Mouse (Mus musculus) brown adipose tissue, adult 24 weeks (tissue): ENCODE results near the gene Kif27. TPM values are rescaled to one million over a fixed set of nuclear protein-coding genes. Genes with fewer than 3 reads are reported as not detected.

ENCODE experiments used
- H3K27ac ChIP-seq: fragments of 200-500 bp; replicated peaks from 2 replicates; pipeline ENCODE4 v1.5.1; 2012; ENCODE audit warnings: low read depth, mild to moderate bottlenecking, low read length
- H3K4me1 ChIP-seq: fragments of 200-500 bp; 2 replicates; pipeline ENCODE4 v1.6.1; 2012; ENCODE audit warnings: low read length, mixed read lengths; ENCODE audit not compliant: control insufficient read depth, insufficient read depth, insufficient read length
- H3K4me3 ChIP-seq: fragments of 200-500 bp; 2 replicates; pipeline ENCODE4 v1.5.1; 2012; ENCODE audit warnings: low read depth, mild to moderate bottlenecking, low read length, moderate library complexity; ENCODE audit not compliant: insufficient read depth
- polyA plus RNA-seq: library from polyadenylated mRNA; stranded (reverse); fragments of >200 nt; gene quantifications from 2 replicates; pipeline ENCODE4 v1.2.4, GENCODE M21; 2012; ENCODE audit not compliant: missing spikeins, insufficient read depth, insufficient read length

The Kif27 gene
- polyA plus RNA-seq, 1 experiment = 0.32 TPM

GRCm38 (mm10) chr13:58311351-58311750, 47.6 kb downstream of the Kif27 start:
- Histone ChIP-seq H3K27ac (no peak overlapping the region), H3K4me3 (no peak overlapping the region), H3K4me1 (no peaks in the 10 kb centered on the region)

DNA sequence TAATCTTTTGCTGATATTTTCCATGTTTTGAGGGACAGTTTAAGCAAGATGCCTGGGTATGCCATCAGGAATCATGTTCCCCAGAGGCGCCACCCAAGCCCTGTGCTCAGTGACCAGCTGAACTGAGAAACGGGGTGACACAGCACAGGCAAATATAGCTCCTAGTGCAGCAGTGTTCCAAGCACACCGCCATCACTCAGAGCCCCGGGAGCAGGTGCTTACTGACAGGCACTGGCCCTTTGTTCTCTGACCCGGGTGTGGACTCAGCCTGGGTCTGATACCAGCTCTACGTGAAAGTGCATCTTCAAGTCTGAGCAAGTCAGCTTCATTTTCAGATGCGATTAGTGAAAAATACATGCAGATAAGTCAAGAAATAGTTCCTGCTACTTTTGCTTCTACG, 49.4 kb downstream of the Kif27 start:
- no peak overlapping the region for H3K4me3 ChIP-seq
- H3K4me1 ChIP-seq = no peaks in the 10 kb centered on the region
- H3K27ac ChIP-seq = no peak overlapping the region

DNA sequence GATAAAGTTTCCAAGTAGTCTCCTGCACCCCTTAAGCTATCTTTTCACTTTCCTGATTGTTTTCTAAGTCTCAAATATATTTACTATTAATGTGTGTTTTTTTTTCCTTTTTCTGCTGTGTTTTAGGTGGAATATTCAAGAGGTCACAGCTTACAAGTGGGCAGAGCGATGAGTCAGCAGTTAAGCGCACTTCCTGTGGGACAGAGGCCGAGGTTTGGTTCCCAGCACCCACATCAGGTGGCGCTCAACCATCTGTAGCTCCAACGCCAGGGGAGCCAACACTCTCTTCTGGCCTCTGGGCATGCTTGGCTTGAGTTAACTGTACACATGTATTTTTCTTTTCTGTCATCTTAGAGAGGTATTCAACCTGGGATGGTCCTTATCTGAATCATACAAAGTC, 51.5 kb downstream of the Kif27 start:
- H3K27ac ChIP-seq = no peak overlapping the region
- no peaks in the 10 kb centered on the region for H3K4me1 ChIP-seq
- no peak overlapping the region for H3K4me3 ChIP-seq

GRCm38 (mm10) chr13:58305230-58305629, 53.7 kb downstream of the Kif27 start:
- Histone ChIP-seq H3K27ac (no peak overlapping the region), H3K4me1 (no peaks in the 10 kb centered on the region), H3K4me3 (no peak overlapping the region)

DNA sequence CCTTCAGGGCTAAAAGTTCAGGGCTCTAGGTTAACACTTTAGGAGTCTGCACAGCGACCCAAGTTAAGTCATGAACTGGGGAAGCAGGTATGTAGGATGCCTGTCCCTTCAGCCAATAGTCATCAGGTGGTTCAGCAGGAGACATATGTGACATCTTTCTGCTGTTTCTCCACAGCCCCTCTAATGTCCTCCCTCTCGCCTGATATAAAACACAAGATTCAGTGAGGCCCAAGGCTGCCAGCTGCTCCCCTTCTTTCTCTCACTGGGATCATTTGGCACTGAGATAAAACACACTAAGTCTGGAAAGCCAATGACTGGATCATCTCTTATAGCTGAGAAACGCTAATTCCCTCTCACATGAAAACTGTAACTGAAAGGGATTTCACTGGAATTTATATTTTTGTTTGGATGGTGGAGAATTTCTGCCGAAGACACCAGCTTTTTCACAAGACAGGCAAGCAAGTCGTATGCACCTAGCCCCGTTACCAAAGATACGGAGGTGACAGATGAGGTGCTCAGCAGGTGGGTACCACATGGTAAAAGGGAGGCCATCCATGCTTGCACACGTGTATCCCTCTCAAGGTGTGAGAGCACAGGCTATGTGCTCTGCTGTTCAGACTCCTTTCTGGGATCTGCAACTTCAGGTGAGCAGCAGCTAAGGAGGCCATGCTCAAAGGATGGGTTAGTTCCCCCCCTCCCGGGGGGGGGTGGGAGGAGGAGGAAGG, 56.3 kb downstream of the Kif27 start:
- Histone ChIP-seq H3K4me3 (no peak overlapping the region), H3K4me1 (no peaks in the 10 kb centered on the region), H3K27ac (no peak overlapping the region)

DNA sequence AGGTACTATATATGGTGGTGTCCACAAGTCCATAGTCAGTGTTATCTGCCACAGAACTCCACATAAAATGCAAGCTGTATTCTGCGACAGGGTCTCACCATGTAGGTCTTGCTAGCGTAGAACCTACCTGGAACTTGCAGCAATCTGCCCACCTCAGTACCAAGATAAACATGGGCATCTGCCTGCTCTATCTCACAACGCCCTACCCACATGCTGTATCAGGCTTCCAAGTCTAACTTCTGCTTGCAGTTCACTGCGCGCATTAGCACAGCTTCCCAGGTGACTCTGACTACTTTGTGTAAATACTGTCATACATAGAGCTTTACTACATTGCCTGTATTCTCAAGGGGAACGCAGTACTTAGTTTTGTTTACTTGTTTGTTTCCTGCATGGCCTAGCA, 57.0 kb downstream of the Kif27 start:
- H3K4me1 ChIP-seq = no peaks in the 10 kb centered on the region
- no peak overlapping the region for H3K27ac ChIP-seq
- H3K4me3 ChIP-seq = no peak overlapping the region

DNA sequence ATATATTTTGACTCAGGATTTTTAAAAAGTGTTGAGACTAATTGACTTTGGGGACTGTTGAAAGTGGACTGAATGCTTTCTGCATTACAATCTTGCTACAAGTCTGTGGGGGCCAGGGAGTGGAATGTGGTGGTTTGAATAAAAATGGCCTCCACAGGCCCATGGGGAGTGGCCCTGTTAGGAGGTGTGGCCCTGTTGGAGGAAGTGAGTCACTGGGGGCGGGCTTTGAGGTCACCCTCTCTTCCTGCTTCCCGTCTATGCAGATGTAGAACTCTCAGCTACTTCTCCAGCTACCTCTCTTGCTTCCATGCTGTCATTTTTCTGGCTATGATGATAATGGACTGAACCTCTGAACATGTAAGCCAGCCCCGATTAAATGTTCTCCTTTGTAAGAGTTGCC, 60.2 kb downstream of the Kif27 start:
- Histone ChIP-seq H3K4me1 (no peaks in the 10 kb centered on the region), H3K4me3 (no peak overlapping the region), H3K27ac (no peak overlapping the region)

- Histone ChIP-seq H3K4me3 (no peak overlapping the region), H3K4me1 (no peaks in the 10 kb centered on the region), H3K27ac (no peak overlapping the region)
These were observed 63.3 kb downstream of the Kif27 start for GRCm38 (mm10) chr13:58295582-58295981.

DNA sequence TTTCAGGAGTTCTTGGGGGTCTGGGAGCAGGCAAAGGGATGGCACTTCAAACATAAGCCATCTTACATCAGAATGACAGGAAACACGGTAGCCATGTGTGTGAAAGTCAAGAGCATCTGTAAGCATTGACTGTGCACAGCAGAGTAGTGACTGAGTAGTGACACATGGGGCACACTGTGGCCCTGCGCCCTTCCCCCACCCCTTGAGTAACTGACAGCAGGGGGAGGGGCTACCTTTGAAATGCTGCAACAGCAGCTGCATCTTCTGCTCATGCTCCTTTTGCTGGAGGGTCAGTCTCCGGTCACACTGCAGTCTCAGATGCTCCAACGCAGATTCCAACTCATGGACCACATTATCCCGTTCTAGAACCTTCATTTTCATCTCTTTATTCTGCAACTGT, 66.1 kb downstream of the Kif27 start:
- Histone ChIP-seq H3K27ac (no peak overlapping the region), H3K4me1 (no peaks in the 10 kb centered on the region), H3K4me3 (no peak overlapping the region)

DNA sequence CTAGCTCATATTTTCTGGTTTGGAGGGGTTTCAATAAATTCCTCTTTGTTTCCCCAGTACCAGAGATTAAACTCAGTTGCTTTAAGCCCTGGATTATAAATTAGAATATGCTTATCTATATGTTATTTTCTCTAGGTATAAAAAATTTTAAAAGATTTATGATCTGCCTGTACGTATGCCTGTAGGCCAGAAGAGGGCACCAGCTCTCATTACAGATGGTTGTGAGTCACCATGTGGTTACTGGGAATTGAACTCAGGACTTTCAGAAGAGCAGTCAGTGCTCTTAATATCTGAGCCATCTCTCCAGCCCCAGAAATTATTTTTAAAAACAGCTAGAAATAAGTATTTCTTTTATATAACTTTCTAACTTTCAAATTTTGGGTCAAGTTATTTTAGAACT, 69.6 kb downstream of the Kif27 start:
- Histone ChIP-seq H3K27ac (no peak overlapping the region), H3K4me1 (no peaks in the 10 kb centered on the region), H3K4me3 (no peak overlapping the region)

DNA sequence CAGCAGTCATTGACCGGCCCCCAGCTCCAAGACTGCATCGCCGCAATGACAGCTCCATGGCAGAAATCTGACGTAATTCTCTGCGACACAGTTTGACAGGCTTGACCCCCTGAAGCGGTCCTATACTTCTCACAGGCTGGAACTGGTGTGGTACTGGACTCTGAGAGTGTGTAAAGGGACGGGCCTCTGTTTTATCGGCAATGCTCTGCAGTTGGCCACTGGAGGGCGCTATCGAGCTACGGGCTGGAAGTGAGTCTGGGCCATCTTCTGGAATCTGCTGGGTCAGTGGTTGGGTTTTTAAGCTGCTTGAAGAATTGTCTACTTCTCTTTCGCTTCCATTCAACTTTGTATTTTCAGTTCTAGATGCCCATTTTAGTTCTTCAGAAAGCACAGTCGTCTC, 71.1 kb downstream of the Kif27 start:
- H3K4me1 ChIP-seq = no peaks in the 10 kb centered on the region
- no peak overlapping the region for H3K4me3 ChIP-seq
- no peak overlapping the region for H3K27ac ChIP-seq

GRCm38 (mm10) chr13:58283466-58283865, 75.5 kb downstream of the Kif27 start:
- H3K27ac ChIP-seq = no peak overlapping the region
- no peak overlapping the region for H3K4me3 ChIP-seq
- no peaks in the 10 kb centered on the region for H3K4me1 ChIP-seq

DNA sequence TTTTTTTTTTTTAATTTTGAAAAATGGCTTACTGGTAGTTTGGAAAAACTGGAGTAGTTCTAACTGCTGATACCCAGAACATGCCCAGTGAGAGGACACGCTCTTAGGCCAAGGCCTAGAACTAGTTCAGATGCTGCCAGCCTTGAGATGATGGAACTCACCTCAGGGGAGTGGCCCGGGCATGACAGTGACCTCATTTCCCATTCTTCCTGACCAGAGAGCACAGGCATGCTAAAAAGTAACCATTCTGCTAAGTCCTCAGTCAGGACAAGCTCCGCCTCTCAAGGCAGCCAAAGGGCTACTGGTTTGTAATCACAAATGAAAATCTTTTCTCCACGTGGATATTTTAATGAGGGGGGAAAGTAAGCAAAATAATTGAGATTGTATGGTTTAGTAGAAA, 77.0 kb downstream of the Kif27 start:
- no peak overlapping the region for H3K27ac ChIP-seq
- H3K4me1 ChIP-seq = no peaks in the 10 kb centered on the region
- H3K4me3 ChIP-seq = no peak overlapping the region

DNA sequence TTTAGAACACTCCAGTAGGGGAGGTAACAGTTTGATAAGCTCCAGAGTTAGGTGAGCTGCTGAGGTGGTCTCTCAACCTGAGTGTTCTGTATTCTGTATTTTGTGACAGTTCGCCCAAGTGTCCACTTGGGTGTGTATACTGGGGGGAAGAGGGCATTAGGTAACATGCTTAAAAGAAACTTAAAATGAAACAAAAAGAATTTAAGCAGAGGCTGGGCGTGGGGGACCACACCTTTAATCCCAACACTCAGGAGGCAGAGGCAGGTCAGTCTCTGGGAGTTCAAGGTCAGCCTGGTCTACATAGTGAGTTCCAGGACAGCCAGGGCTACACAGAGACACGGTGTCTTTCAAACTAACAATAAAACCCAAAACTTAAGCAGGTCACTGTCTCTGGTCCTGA, 78.4 kb downstream of the Kif27 start:
- Histone ChIP-seq H3K27ac (no peak overlapping the region), H3K4me1 (no peaks in the 10 kb centered on the region), H3K4me3 (no peak overlapping the region)

DNA sequence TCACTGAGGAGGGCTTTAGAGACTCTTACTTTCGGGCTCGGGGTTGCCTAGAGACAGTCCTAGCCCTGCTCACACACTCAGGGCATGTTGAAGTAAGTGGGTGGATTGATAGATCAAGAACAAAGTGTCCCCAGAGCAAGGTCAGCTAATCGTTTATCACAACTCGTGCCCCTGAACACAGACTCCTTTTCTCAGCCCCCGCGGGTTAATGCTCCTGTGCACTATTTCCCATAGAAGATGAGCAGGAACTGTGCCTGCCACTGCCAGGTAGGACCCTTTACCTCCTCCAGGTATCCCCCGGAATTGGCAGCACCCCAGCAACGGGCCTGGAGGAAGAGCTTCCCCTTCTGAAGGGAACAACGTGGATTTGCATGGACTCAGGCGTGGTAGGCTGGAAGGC, 82.7 kb downstream of the Kif27 start:
- Histone ChIP-seq H3K4me3 (no peak overlapping the region), H3K4me1 (no peaks in the 10 kb centered on the region), H3K27ac (no peak overlapping the region)

GRCm38 (mm10) chr13:58275599-58275998, 83.3 kb downstream of the Kif27 start, which contains the start of gene Gkap1:
Gene Gkap1, minus strand, starts transcription at chr13:58275699.
- Histone ChIP-seq H3K4me3 (peak within 1 kb of the TSS; percentile 95), H3K27ac (no peak within 1 kb of the TSS), H3K4me1 (no peaks in the 10 kb centered on the region)
